Mouse (Mus musculus): ENCODE measurements around the gene Umodl1.

- TF ChIP-seq CTCF (IDR thresholded peaks at IDR 0.05) (no peak), EP300 (IDR thresholded peaks at IDR 0.05) (no peak)
Observed at GRCm38 (mm10) chr17:31000897-31001296, 46.5 kb downstream of the Umodl1 start.

Measured in lung, postnatal 0 days (tissue).